Mouse (Mus musculus): ENCODE measurements at regions not wholly inside any gene's neighbourhood (a gene's known extent, or its start where the extent isn't known, plus 50 kb on each side); places are given as distances from the start of the nearest gene placed in this dataset.

- Histone ChIP-seq H3K36me3 (ENCODE audit: control insufficient read depth, insufficient read depth, low read length) (no peaks in the 10 kb centered on the region), H3K27ac (replicated peaks; ENCODE audit: low read depth, low read length) (no peak overlapping the region), H3K27me3 (replicated peaks; ENCODE audit: control insufficient read depth, insufficient read depth, low read length) (no peaks in the 10 kb centered on the region), H3K4me1 (ENCODE audit: control insufficient read depth, insufficient read depth, low read length) (no peaks in the 10 kb centered on the region), H3K4me3 (ENCODE audit: low read depth, low read length) (peak overlapping the region; percentile 10; the same call in 1 of the 2 replicates), H3K9ac (ENCODE audit: low read depth, low read length) (no peak overlapping the region), H3K9me3 (ENCODE audit: control insufficient read depth, low read length) (no peaks in the 10 kb centered on the region), H3K4me2 (ENCODE audit: low read depth, low read length) (peak overlapping the region; percentile 48)
- 14% methylated on average over 9 of the region's 9 CpGs for WGBS
- DNase-seq (ENCODE audit: low spot score) (peak; percentile 94), ATAC-seq (ENCODE audit: low read depth) (peak; percentile 75)
Measured at GRCm38 (mm10) chr13:81944047-81944446, 161.2 kb downstream of the Cetn3 start.

GRCm38 (mm10) chr13:81944469-81944868 is 161.6 kb downstream of the Cetn3 start:
- Histone ChIP-seq H3K9ac (ENCODE audit: low read depth, low read length) (no peak overlapping the region), H3K27me3 (replicated peaks; ENCODE audit: control insufficient read depth, insufficient read depth, low read length) (no peaks in the 10 kb centered on the region), H3K4me3 (ENCODE audit: low read depth, low read length) (peak overlapping the region; percentile 10; the same call in 1 of the 2 replicates), H3K4me2 (ENCODE audit: low read depth, low read length) (peak overlapping the region; percentile 48), H3K4me1 (ENCODE audit: control insufficient read depth, insufficient read depth, low read length) (no peaks in the 10 kb centered on the region), H3K9me3 (ENCODE audit: control insufficient read depth, low read length) (no peaks in the 10 kb centered on the region), H3K27ac (replicated peaks; ENCODE audit: low read depth, low read length) (no peak overlapping the region), H3K36me3 (ENCODE audit: control insufficient read depth, insufficient read depth, low read length) (no peaks in the 10 kb centered on the region)
- ATAC-seq (ENCODE audit: low read depth): peak; percentile 50
- 61% methylated on average over 6 of the region's 6 CpGs for WGBS
- no peak for DNase-seq (ENCODE audit: low spot score)

- Histone ChIP-seq H3K36me3 (ENCODE audit: control insufficient read depth, insufficient read depth, low read length) (no peaks in the 10 kb centered on the region), H3K9ac (ENCODE audit: low read depth, low read length) (0 out of 2 replicates have a peak overlapping the region, but pooled peaks have one; percentile 2), H3K27me3 (replicated peaks; ENCODE audit: control insufficient read depth, insufficient read depth, low read length) (no peaks in the 10 kb centered on the region), H3K4me2 (ENCODE audit: low read depth, low read length) (peak overlapping the region; percentile 49), H3K4me3 (ENCODE audit: low read depth, low read length) (peak overlapping the region; percentile 21), H3K4me1 (ENCODE audit: control insufficient read depth, insufficient read depth, low read length) (no peaks in the 10 kb centered on the region), H3K9me3 (ENCODE audit: control insufficient read depth, low read length) (no peaks in the 10 kb centered on the region), H3K27ac (replicated peaks; ENCODE audit: low read depth, low read length) (no peak overlapping the region)
- ATAC-seq (ENCODE audit: low read depth): 0 out of 2 replicates have a peak, but pooled peaks have one; percentile 15
- 3% methylated on average over 9 of the region's 9 CpGs for WGBS
- peak; percentile 20 for DNase-seq (ENCODE audit: low spot score)
Measured at GRCm38 (mm10) chr13:81945741-81946140, 162.9 kb downstream of the Cetn3 start.

GRCm38 (mm10) chr13:81965431-81965830 is 182.6 kb downstream of the Cetn3 start:
- H3K4me3 ChIP-seq (ENCODE audit: low read depth, low read length): no peak overlapping the region
- H3K9me3 ChIP-seq (ENCODE audit: control insufficient read depth, low read length): no peaks in the 10 kb centered on the region
- H3K4me1 ChIP-seq (ENCODE audit: control insufficient read depth, insufficient read depth, low read length): no peaks in the 10 kb centered on the region
- WGBS: 88% methylated on average over 2 of the region's 2 CpGs
- H3K4me2 ChIP-seq (ENCODE audit: low read depth, low read length): no peak overlapping the region
- H3K9ac ChIP-seq (ENCODE audit: low read depth, low read length): no peak overlapping the region
- H3K27me3 ChIP-seq (replicated peaks; ENCODE audit: control insufficient read depth, insufficient read depth, low read length): no peaks in the 10 kb centered on the region
- no peak overlapping the region for H3K27ac ChIP-seq (replicated peaks; ENCODE audit: low read depth, low read length)
- DNase-seq (ENCODE audit: low spot score) (no peak), ATAC-seq (ENCODE audit: low read depth) (no peak)
- H3K36me3 ChIP-seq (ENCODE audit: control insufficient read depth, insufficient read depth, low read length): no peaks in the 10 kb centered on the region

GRCm38 (mm10) chr13:81975878-81976277 is 193.0 kb downstream of the Cetn3 start:
- no peak overlapping the region for H3K4me3 ChIP-seq (ENCODE audit: low read depth, low read length)
- WGBS: 47% methylated on average over 2 of the region's 2 CpGs
- H3K4me2 ChIP-seq (ENCODE audit: low read depth, low read length): no peak overlapping the region
- peak; percentile 17 for DNase-seq (ENCODE audit: low spot score)
- no peaks in the 10 kb centered on the region for H3K4me1 ChIP-seq (ENCODE audit: control insufficient read depth, insufficient read depth, low read length)
- H3K9ac ChIP-seq (ENCODE audit: low read depth, low read length): no peak overlapping the region
- no peak for ATAC-seq (ENCODE audit: low read depth)
- H3K36me3 ChIP-seq (ENCODE audit: control insufficient read depth, insufficient read depth, low read length): no peaks in the 10 kb centered on the region
- H3K27ac ChIP-seq (replicated peaks; ENCODE audit: low read depth, low read length): no peak overlapping the region
- H3K27me3 ChIP-seq (replicated peaks; ENCODE audit: control insufficient read depth, insufficient read depth, low read length): no peaks in the 10 kb centered on the region
- no peaks in the 10 kb centered on the region for H3K9me3 ChIP-seq (ENCODE audit: control insufficient read depth, low read length)

- ATAC-seq (ENCODE audit: low read depth) (no peak), DNase-seq (ENCODE audit: low spot score) (no peak)
- no peak overlapping the region for H3K4me3 ChIP-seq (ENCODE audit: low read depth, low read length)
- WGBS: 88% methylated on average over 6 of the region's 6 CpGs
- H3K27ac ChIP-seq (replicated peaks; ENCODE audit: low read depth, low read length): no peak overlapping the region
- no peak overlapping the region for H3K4me2 ChIP-seq (ENCODE audit: low read depth, low read length)
- no peaks in the 10 kb centered on the region for H3K27me3 ChIP-seq (replicated peaks; ENCODE audit: control insufficient read depth, insufficient read depth, low read length)
- no peaks in the 10 kb centered on the region for H3K9me3 ChIP-seq (ENCODE audit: control insufficient read depth, low read length)
- no peaks in the 10 kb centered on the region for H3K36me3 ChIP-seq (ENCODE audit: control insufficient read depth, insufficient read depth, low read length)
- H3K9ac ChIP-seq (ENCODE audit: low read depth, low read length): no peak overlapping the region
- H3K4me1 ChIP-seq (ENCODE audit: control insufficient read depth, insufficient read depth, low read length): no peaks in the 10 kb centered on the region
Measured at GRCm38 (mm10) chr13:81978003-81978402, 195.1 kb downstream of the Cetn3 start.

GRCm38 (mm10) chr13:81979289-81979688 is 196.4 kb downstream of the Cetn3 start:
- ATAC-seq (ENCODE audit: low read depth) (no peak), DNase-seq (ENCODE audit: low spot score) (peak; percentile 26)
- Histone ChIP-seq H3K9ac (ENCODE audit: low read depth, low read length) (no peak overlapping the region), H3K4me2 (ENCODE audit: low read depth, low read length) (no peak overlapping the region), H3K9me3 (ENCODE audit: control insufficient read depth, low read length) (no peaks in the 10 kb centered on the region), H3K36me3 (ENCODE audit: control insufficient read depth, insufficient read depth, low read length) (no peaks in the 10 kb centered on the region), H3K4me3 (ENCODE audit: low read depth, low read length) (no peak overlapping the region), H3K4me1 (ENCODE audit: control insufficient read depth, insufficient read depth, low read length) (no peaks in the 10 kb centered on the region), H3K27me3 (replicated peaks; ENCODE audit: control insufficient read depth, insufficient read depth, low read length) (no peaks in the 10 kb centered on the region), H3K27ac (replicated peaks; ENCODE audit: low read depth, low read length) (no peak overlapping the region)

- no peak for DNase-seq (ENCODE audit: low spot score)
- no peak for ATAC-seq (ENCODE audit: low read depth)
- H3K27ac ChIP-seq (replicated peaks; ENCODE audit: low read depth, low read length): no peak overlapping the region
Measured at GRCm38 (mm10) chr13:81980094-81980493, 197.2 kb downstream of the Cetn3 start.

GRCm38 (mm10) chr13:81982491-81982890 is 199.6 kb downstream of the Cetn3 start:
- Histone ChIP-seq H3K4me2 (ENCODE audit: low read depth, low read length) (no peak overlapping the region), H3K4me1 (ENCODE audit: control insufficient read depth, insufficient read depth, low read length) (no peaks in the 10 kb centered on the region), H3K9ac (ENCODE audit: low read depth, low read length) (no peak overlapping the region), H3K27ac (replicated peaks; ENCODE audit: low read depth, low read length) (no peak overlapping the region), H3K4me3 (ENCODE audit: low read depth, low read length) (no peak overlapping the region), H3K36me3 (ENCODE audit: control insufficient read depth, insufficient read depth, low read length) (no peaks in the 10 kb centered on the region), H3K27me3 (replicated peaks; ENCODE audit: control insufficient read depth, insufficient read depth, low read length) (no peaks in the 10 kb centered on the region), H3K9me3 (ENCODE audit: control insufficient read depth, low read length) (no peaks in the 10 kb centered on the region)
- no peak for DNase-seq (ENCODE audit: low spot score)
- no peak for ATAC-seq (ENCODE audit: low read depth)
- WGBS: 39% methylated on average over 2 of the region's 2 CpGs

More at GRCm38 (mm10) chr13:81980094-81980493, 197.2 kb downstream of the Cetn3 start:
- Histone ChIP-seq H3K4me2 (ENCODE audit: low read depth, low read length) (no peak overlapping the region), H3K9me3 (ENCODE audit: control insufficient read depth, low read length) (no peaks in the 10 kb centered on the region), H3K4me1 (ENCODE audit: control insufficient read depth, insufficient read depth, low read length) (no peaks in the 10 kb centered on the region), H3K9ac (ENCODE audit: low read depth, low read length) (no peak overlapping the region), H3K36me3 (ENCODE audit: control insufficient read depth, insufficient read depth, low read length) (no peaks in the 10 kb centered on the region), H3K4me3 (ENCODE audit: low read depth, low read length) (no peak overlapping the region), H3K27me3 (replicated peaks; ENCODE audit: control insufficient read depth, insufficient read depth, low read length) (no peaks in the 10 kb centered on the region)
- WGBS: 66% methylated on average over 5 of the region's 5 CpGs
